Mouse (Mus musculus) cerebellum, adult 11 months (tissue): Measurements from ENCODE around the gene Fignl1.

ENCODE experiments used
- DNase-seq: peaks from one replicate; pipeline ENCODE4 v3.0.0; 2022

Fignl1 gene

DNA sequence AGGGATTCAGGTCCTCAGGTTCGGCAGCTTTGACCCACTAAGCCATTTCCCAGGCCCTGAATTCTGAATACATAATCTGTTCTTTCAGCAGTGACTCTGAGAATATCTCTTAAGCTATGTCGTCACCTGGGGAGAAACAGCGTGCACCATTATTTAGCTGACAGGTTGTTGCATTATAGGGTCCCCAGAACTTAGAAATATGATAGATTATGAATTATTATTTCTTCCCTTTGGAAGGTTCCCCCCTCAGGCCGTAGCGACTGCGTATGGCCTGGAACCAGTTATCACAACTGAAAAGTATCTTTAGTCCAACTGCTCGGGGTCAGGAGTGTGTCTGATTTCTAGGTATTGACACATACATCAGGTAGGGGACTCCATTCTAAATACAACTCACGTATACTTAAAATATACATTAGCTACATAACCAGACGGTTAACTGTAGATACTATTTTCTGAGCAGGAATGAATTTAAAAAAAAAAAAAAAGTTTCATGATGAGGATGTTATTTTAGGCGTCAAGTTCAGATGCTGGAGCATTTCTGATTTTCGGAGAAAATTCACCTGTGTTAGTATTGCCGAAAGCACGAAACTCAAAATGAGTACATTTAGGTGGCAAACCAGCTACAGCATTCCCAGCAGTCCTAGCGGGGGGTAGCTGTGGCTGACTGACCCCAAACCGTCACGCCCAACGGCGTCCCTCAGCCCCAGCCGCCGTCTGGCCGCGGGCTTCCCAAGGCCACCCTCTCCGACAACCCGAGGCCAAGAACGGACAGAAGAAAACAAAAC is 535 bp downstream of the Fignl1 start:
- DNase-seq, result no peak

DNA sequence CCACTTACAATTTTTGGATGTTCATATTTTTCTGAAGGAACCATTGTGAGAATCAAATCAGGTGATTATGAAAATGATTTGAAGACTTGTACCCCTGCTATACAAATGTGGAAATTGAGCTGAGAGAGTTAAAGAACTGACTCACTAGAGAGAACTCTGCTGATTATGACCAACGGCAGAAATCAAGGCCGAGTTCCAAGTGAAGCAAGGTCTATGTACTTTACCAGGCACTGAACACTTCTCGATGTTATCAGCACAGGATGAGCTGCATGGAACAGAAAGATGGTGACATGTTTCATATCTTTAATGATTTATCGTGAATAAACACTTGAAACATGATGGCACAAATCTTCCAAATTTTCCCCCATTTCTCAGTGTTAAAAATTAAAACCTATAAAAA is 2.8 kb downstream of the Fignl1 start:
- DNase-seq, result no peak

DNA sequence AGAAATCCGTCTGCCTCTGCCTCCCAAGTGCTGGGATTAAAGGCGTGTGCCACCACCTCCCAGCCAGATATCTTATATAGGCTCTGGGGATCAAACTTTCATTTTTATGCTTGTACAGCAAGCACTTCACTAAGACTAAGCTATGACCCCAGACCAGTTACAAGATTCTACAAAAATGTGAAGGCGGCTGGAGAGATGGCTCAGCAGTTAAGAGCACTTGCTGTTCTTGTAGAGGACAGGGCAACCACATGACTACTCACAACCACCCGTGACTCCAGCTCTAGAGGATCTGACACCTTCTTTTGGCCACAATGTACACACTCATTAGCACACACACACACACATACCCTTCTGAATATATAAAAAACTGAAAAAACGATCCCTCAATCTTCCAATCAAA is 4.3 kb downstream of the Fignl1 start:
- DNase-seq, result no peak

DNA sequence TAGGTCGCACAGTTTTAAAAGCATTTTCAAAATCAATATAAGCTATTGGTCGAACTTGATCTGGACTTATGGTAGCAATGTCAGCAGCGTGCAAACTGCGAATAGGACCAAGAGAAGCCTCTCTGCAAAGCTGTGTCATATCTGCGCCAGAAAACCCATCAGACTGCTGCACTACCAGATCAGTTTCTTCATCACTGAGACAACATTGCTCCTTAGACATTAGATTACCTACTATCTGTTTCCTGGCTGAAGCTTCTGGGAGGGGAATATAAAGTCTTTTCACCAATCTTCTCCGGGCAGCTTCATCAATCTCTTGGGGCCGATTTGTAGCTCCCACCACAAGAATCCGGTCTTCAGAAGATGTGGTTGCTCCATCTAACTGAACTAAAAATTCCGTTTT is 7.7 kb downstream of the Fignl1 start:
- no peak for DNase-seq

DNA sequence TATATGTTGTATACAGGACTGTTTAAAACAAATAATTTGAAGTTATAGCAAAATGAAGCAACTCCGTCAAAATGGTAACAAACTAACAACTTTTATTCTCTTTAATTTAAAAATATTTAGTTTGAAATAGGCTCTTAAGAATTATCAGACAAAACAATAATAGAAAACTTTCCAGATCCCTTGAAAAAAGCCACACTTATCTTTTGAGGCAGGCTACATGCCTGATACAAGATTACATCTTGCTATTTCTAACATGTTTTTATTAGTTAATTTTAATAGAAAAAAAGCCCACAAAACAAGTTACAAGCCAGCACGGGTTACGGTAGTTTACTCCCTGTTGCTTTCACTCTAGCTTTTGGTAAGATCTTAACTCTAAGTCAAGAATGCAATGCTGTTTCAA is 8.5 kb downstream of the Fignl1 start:
- no peak for DNase-seq

DNA sequence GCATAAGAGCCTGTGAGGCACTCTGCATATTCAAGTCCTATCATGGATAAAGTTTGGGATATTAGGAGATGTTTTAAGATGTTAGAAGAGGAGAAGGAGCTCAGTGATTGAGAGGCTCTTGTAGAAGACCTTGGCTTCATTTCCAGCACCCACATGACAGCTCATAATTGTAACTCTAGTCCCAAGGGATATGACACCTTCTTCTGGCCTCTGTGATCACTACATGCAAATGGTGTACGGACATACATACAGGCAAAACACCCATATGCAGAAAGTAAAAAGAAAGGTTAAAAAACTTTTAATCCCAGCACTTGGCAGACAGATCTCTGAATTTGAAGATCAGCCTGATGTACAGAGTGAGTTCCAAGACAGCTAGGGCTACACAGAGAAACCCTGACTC is 10.1 kb downstream of the Fignl1 start:
- DNase-seq, result no peak

DNA sequence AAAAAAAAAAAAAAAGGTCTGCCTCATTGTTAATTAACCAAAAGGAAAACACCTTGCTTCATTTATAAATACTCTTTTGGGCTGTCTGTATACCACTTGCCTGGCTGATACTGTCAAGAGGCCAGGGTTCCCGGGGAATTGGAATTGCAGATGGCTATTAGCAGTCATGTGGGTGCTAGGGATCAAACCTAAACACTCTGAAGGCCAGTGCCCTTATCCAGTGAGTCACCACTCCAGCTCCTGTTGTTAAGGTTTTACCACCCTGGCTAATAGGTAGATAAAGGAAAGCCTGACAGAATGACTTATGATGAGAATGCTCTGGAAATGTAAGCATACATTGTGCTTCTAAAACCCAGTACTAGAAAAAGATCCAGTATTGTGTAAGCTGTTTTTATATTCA is 14.1 kb downstream of the Fignl1 start:
- no peak for DNase-seq

DNA sequence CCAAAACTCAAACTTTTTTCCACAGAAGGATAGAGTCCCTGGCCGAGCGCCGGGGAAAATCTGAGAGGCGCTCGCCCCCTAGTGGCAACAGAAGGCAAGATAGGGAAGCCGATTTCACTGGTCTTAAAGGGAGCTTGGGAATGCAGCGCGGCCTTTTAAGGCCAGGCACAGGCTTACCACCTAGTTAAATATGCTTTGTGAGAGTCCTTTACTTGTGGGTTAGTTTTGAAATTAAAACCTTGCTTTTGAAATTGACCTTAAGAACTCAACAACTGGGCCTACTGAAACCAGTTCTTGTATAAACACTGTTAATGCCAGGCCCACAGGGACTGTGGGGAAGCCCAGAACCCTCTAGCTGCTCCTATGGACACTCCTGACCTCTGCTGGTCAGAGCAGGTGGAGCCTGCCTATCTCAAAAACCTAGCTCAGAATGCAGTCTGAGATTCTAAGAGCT is 20.2 kb downstream of the Fignl1 start:
- DNase-seq, result peak; percentile 40

DNA sequence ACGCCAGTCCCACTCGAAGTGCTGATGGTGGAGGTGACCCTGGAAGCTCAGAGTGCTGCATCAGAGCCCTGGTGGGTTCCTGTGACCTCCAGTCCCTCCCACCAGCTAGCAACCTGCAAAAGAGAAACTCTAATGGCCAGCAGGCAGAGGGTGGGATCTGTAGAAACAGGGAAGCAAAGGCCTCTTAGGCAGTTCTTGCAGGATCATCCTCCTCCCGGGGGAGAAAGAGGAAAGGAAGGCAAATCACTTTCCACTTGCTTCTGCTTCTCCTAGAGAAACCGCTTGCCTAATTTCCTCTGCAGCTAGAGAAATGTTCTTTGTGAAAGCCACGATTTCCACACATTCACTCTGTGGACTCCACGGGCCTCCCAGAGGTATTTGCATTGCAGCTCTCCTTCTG is 23.3 kb downstream of the Fignl1 start:
- DNase-seq, result no peak

DNA sequence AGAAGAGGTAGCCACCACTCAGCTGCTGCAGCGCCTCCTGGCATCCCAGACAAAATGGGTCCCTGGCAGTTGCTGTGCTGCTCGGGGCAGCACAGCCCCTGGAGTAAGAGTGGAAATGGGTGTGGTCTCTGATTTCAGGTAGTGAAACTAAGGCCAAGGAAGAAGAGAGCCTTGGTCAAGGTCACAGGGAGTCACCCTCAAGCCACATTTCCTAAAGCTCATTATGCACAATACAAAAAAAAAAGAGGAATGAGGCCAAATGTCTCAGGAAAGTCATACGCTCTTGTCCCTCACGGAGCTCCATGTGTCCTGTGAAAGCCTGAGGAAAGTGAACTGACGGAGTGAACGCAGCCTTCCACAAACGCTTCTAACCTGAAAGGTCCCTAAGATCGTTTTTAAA is 27.0 kb downstream of the Fignl1 start:
- DNase-seq, result no peak

DNA sequence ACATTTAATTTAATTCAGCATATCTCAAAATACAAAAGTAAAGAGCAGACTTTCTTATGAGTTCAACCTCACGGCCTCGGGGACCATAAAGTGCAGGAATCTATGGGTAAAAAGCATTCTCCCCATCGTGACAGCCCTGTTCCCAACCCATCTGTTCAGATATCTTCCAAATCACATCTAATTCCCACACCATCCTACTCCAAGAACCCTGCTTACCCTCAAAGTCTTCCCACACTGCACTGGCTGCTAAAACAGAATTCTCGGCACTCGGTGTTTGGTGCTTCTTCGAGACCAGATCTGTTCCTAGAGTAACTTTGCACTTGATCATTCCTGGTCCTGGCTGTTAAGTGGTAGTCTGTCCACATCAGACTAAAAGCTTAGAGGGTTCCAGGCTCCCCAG is 30.4 kb downstream of the Fignl1 start:
- DNase-seq, result no peak

DNA sequence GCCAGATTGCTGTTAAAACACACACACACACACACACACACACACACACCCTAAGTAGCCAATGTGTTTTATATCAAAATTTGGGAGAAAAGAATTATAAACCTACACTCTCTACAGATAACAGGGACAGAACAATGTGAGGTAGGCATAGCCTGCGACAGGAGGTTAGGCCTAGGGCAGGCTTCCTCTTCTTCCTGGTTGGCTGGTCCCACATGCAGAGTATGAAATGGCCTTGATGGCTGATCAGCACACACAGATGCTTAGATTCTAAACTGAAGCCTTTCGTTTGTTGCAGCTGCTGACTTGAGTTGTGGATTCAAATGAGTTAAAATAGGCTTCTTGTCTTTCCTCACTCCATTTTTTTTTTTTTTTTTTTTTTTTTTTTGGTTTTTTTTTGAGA is 31.0 kb downstream of the Fignl1 start:
- DNase-seq, result no peak

DNA sequence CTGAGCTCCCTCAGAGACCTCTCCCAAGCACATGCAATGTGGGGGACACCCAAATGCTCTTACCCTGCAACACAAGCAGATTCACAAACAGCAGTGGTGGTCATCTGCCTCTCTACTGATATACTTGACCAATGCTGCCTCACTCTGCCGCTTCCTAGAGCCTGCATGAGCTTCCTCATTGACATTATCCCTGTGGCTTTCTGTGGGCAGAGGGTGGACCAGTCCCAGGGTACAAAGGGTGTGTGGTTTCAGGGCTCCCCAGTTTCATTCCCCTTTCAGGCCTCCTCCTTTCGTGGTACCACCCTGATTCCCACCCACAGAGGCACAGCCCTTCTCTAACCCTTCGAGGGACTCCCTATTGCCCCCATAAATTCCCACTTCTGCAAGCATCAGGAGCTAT is 31.5 kb downstream of the Fignl1 start:
- no peak for DNase-seq

DNA sequence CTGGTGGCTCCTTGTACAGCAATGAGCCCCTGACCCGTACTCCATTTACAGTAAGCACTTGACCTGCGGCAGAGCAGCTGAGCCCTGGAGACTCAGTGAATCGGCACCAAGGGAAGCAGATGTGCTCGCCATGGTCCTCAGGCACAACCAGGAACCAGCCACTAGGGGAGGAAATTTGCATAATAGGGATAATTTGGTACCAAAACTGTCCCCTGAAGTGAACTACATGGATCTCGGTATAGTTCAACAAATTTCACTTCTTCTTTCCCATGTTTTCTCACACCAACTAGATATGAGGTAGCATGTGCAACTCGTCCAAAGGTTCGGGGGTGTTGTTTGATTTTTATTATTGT is 32.0 kb downstream of the Fignl1 start:
- no peak for DNase-seq

DNA sequence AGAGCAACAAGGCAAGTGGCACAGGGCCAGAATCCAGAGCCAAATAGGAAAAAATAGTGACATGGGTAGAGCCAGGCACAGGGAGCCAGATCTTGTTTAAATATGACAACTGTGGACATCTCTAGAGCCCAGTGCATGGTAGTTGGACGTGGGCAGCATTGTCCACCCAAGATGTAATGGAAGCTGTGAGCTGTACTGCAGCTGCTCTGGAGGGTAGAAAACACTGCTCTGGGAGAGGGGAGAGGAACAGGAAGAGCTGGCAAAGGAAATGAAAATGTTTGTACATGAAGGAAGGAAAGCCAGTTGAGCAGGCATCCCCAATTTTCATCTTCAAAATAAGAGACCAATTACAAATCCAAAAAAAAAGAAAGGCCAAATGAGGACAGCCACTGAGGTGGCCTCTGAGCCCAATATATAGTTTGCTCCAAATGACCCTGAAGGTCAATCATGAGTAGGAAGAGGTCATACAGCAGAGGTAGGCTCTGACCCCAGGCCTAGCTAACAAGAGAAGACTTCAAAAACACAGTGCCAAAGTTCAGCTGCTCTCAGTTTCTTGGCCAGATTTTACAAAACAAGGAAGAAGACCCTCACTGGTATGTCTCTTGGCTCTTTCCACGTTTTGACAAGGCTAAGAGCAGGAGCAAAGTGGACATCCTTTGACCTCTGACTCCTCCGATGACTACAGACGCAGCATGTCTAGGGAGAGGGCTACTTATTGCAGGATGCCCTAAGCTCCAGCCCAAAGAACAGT is 32.5 kb downstream of the Fignl1 start:
- DNase-seq, result no peak

DNA sequence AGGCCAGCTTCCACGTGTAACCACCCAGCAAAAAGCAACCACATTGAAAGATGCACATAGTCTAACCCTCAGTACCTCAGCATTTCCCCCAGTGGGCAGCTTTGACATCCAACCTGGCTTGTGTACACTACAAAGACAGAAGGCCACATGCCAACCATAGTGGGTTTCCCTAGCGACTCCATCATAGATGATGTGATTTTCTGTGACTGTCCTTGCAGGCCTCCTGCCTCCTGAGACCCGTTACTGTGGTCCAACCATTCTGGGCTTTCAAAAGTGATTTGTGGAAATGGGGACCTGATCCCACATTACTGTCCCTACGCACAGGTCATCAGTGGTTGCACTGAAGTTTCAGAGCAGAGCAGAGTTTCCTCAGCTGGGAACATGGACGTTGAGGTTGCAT is 33.9 kb downstream of the Fignl1 start:
- no peak for DNase-seq

DNA sequence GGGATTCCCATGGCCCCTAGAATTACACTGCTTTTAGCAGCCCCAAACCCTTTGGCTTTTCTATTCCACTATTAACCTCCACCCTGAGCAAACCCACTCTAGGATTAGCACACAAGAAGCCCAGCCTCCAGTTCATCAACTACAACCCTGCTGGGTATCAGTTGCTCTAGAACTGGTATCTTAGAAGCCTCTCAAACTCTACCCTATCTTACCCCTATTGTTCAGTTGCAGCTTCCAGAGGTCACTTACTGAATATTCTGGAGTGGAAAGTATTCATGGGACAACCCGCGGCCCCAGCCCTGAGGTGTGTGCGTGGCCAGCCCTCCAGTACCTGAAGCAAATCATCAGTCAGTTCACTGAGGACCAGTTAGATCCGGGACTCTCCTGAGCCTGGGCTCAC is 34.4 kb downstream of the Fignl1 start:
- DNase-seq, result no peak

DNA sequence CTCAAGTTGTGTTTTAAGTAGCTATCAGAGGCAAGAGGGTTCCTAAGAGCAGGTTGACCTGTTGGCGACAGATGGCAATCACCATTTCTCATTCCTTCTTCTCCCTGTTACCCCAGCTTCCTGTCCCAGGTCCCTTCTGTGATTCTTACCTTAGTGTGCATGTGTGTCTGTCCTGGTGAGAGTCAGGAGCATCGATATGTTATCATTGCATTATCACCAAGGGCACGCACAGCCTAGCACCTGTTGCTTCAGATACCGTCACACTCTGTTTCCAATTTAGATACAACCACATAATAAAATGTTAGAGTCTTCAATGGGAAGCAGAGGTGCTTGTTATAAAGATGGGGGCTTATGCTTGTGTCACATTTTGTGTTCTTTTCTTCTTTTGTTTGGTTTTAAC is 36.6 kb downstream of the Fignl1 start:
- DNase-seq, result no peak

DNA sequence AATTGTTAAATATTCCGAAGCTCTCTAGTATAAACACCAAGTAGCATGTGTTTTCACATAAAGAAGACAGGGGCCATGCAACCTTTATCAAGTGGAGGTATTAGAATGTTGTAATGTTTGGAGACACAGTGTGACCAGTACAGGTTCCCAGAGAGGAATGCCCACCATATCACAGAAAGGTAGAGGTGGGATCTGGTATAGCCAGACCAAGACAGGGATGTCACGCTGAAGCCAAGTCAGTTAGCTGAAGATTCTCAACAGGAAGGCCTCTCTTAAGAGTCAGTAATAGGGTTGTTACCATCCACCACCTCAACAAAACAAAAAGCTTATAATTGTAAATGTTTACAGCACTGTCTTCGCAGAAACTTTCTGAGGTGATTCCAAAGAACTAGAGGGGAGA is 38.1 kb downstream of the Fignl1 start:
- no peak for DNase-seq

DNA sequence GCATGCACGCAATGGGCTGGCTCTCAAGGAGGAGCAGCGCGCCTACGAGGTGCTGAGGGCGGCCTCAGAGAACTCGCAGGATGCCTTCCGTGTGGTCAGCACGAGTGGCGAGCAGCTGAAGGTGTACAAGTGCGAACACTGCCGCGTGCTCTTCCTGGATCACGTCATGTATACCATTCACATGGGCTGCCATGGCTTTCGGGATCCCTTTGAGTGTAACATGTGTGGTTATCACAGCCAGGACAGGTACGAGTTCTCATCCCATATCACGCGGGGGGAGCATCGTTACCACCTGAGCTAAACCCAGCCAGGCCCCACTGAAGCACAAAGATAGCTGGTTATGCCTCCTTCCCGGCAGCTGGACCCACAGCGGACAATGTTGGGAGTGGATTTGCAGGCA is 39.5 kb downstream of the Fignl1 start:
- no peak for DNase-seq

DNA sequence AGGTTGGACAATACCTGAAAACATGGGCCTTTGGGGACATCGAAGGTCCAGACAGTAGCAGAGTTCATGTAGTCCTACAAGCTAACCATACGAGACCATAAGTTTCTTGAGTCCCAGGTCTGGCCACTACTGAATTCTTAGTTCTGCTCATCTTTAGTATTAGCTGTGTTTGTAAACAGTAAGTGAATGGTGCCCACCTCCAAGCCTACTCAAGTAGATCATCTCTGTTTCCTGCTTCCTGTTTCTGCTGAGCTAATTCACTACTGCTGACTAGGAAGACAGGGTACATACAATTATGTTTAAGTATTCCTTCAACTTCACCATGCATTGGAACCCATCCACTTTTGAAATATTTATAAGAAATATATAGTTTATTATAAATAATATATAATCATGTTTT is 40.7 kb downstream of the Fignl1 start:
- DNase-seq, result no peak

DNA sequence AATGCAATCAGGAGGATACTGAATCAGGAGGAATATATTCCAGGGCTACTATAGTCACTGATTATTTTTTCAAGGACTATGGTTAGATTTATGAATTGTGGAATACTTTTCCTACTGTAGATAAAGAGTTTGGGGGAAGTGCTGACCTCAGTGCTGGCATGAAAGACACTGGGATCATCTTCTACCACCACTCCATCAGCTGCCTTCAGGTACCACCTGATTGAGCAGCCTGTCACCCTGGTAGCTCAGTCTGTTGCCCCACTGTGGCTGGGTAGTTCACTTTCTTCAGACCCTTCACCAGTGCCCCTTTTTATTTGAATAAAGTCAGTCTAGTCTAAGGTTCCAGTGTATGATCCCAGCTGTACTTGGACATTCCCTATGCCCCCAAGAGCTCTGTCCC is 42.0 kb downstream of the Fignl1 start:
- DNase-seq, result no peak

DNA sequence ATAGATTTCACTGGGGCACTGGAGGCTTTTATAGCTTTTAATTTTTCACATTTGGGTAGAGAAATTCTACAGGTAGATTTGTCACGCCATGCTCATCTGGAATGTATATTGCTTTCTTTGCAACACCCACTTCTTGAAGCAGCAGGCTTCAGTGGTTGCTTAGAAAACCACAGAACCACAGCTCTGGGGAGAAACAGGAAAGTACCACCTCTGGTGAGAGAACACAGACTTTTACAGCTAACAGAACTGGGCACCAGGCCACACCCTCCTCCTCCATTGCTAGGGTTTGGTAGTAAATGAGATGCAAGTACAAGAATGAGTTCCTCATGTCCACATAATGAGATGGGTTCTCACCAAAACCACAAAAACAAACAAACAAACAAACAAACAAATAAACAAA is 42.7 kb downstream of the Fignl1 start:
- DNase-seq, result no peak

DNA sequence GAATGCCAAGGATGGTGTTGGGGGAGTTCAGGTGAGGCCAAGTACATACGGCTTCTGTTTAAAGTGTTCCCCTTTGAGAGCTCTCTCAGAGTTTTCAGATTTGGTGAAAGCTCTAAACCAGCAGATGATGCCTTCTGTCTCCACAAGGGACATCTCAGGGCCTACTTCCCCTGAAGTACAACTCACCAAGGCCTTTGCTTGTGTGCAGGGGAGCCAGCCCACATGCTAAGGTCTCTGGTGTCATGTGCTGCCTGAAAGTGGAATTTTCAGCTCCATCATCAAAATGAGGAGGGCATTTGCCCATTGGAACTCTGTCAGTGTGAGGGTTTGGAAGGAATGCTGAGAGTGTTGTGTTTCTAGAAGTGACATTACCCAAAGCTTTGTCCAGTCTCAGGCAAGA is 43.3 kb downstream of the Fignl1 start:
- DNase-seq, result no peak

DNA sequence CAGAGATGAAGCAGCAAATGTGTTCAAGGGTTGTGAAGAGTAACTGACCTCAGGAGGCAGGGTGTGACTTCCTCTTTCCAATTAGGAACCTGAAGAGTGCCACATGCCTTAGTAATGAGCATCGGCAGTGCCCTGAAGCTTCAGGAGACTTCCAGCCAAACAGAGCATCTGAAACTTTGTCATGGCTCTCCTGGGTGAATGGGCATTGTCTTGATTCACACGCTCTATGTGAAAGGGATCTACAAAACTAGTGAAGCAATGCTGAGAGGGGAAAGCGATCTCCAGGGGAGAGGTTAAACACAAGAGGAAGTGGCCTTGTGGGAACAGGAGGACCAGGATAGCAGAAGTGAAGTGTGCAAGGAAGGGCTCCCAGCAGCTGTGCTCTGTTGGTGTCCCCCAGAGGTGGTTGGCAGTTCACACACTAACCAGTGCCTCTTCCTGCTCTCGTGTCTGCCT is 45.5 kb downstream of the Fignl1 start:
- DNase-seq, result no peak
